Mouse (Mus musculus) embryonic facial prominence, embryonic 12.5 days (tissue): ENCODE measurements around the gene Myl3. TPM values are rescaled to one million over a fixed set of nuclear protein-coding genes. Genes with fewer than 3 reads are reported as not detected.

Experiments used
- ATAC-seq: fragments of 200-750 bp; cut with Nextera tagmentation; 2 replicates; pipeline ENCODE4 v1.8.0; 2017; ENCODE audit not compliant: insufficient number of reproducible peaks, insufficient read depth, low FRiP score, low TSS enrichment
- H3K27ac ChIP-seq: fragments of 300-500 bp; sonication (generic); 2 replicates; pipeline ENCODE4 v1.5.1; 2016; ENCODE audit warnings: mild to moderate bottlenecking
- H3K27me3 ChIP-seq: fragments of 300-500 bp; sonication (generic); 2 replicates; pipeline ENCODE4 v1.6.1; 2016; ENCODE audit warnings: mild to moderate bottlenecking, moderate library complexity
- H3K36me3 ChIP-seq: fragments of 300-500 bp; sonication (generic); 2 replicates; pipeline ENCODE4 v1.6.1; 2016; ENCODE audit warnings: mild to moderate bottlenecking
- H3K4me1 ChIP-seq: fragments of 300-500 bp; sonication (generic); 2 replicates; pipeline ENCODE4 v1.6.1; 2016
- H3K4me2 ChIP-seq: fragments of 300-500 bp; sonication (generic); replicated peaks from 2 replicates; pipeline ENCODE4 v1.6.1; 2016; ENCODE audit warnings: mild to moderate bottlenecking, moderate library complexity
- H3K4me3 ChIP-seq: fragments of 300-500 bp; sonication (generic); 2 replicates; pipeline ENCODE4 v1.5.1; 2016; ENCODE audit warnings: mild to moderate bottlenecking
- H3K9ac ChIP-seq: fragments of 300-500 bp; sonication (generic); 2 replicates; pipeline ENCODE4 v1.6.1; 2016; ENCODE audit warnings: mild to moderate bottlenecking, moderate library complexity
- H3K9me3 ChIP-seq: fragments of 300-500 bp; sonication (generic); 2 replicates; pipeline ENCODE4 v1.6.1; 2016; ENCODE audit warnings: mild to moderate bottlenecking, moderate library complexity
- WGBS: fragments of 180-500 bp; shearing (Covaris S2); methylation state at CpG from one replicate; pipeline ENCODE4 v1.1.7; 2016; 5-methylcytosine and 5-hydroxymethylcytosine counted together
- polyA plus RNA-seq: library from polyadenylated mRNA; unstranded; fragments of >200 nt; fragmentation: Nextera tagmentation; extraction: Ambion mirVana; gene quantifications from 2 replicates; pipeline ENCODE4 v1.2.1, GENCODE M21; 2016

Myl3 gene
- polyA plus RNA-seq, 1 experiment from 2014 or later, result 1.9 TPM

- no peaks in the 10 kb centered on the region for H3K27me3 ChIP-seq
- H3K36me3 ChIP-seq, result no peaks in the 10 kb centered on the region
- H3K27ac ChIP-seq, result no peak overlapping the region
- ATAC-seq, result no peak
- H3K9me3 ChIP-seq, result no peaks in the 10 kb centered on the region
- H3K9ac ChIP-seq, result no peak overlapping the region
- no peaks in the 10 kb centered on the region for H3K4me1 ChIP-seq
- H3K4me2 ChIP-seq, result no peak overlapping the region
- no peak overlapping the region for H3K4me3 ChIP-seq
- 78% methylated on average over 4 of the region's 4 CpGs for WGBS
These were observed 48.8 kb downstream of the Myl3 start for GRCm38 (mm10) chr9:110790462-110790861.

DNA sequence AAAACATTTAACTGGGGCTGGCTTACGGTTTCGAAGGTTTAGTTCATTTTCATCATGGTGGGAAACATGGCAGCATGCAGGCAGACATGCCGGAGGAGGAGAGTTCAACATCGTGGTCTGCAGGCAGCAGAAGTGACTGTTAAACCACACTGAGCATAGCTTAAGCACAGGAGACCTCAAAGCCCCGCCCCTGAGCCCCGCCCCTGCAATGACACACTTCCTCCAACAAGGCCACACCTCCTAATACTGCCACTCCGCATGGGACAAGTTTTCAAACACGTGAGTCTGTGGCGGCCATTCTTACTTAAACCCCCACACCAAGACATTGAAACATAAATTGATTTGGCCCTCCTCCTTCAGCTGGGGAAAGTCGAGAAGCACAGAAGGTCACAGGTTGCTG, 55.4 kb downstream of the Myl3 start:
- Histone ChIP-seq H3K4me2 (no peak overlapping the region), H3K36me3 (no peaks in the 10 kb centered on the region), H3K4me3 (no peak overlapping the region), H3K27ac (no peak overlapping the region), H3K27me3 (no peaks in the 10 kb centered on the region), H3K9ac (no peak overlapping the region), H3K4me1 (no peaks in the 10 kb centered on the region), H3K9me3 (no peaks in the 10 kb centered on the region)
- no peak for ATAC-seq
- 86% methylated on average over 10 of the region's 10 CpGs for WGBS

DNA sequence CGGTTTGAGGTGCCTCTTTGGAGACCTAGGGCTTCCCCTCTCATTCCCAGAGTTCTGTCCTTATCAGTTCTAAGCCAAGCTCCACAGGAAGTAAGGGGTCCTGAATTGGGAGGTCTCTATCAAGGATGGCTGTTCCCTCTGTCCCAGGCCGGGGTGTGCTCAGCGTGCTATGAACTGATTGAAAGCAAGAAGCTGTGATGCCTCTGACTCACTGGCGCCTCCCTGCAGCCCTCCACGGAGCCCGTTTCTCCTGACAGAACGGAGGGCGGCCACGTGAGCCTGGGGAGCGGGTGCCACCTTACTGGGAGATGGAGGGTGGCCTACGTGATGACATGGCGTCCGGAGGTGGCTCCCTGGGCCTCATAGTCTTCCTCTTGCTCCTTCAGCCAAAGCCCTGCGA, 56.2 kb downstream of the Myl3 start, which contains the start of gene Prss42:
TSS of gene Prss42 (plus strand) at position 301 of the 400 bp plus-strand sequence.
- no peak within 1 kb of the TSS for H3K4me3 ChIP-seq
- H3K4me1 ChIP-seq, result no peaks in the 10 kb centered on the region
- H3K9ac ChIP-seq, result no peak within 1 kb of the TSS
- H3K9me3 ChIP-seq, result no peaks in the 10 kb centered on the region
- no peak within 1 kb of the TSS for H3K27ac ChIP-seq
- H3K4me2 ChIP-seq, result no peak within 1 kb of the TSS
- no peaks in the 10 kb centered on the region for H3K36me3 ChIP-seq
- no peak for ATAC-seq
- H3K27me3 ChIP-seq, result no peaks in the 10 kb centered on the region
- WGBS, result 92% methylated on average over 14 of the region's 14 CpGs

DNA sequence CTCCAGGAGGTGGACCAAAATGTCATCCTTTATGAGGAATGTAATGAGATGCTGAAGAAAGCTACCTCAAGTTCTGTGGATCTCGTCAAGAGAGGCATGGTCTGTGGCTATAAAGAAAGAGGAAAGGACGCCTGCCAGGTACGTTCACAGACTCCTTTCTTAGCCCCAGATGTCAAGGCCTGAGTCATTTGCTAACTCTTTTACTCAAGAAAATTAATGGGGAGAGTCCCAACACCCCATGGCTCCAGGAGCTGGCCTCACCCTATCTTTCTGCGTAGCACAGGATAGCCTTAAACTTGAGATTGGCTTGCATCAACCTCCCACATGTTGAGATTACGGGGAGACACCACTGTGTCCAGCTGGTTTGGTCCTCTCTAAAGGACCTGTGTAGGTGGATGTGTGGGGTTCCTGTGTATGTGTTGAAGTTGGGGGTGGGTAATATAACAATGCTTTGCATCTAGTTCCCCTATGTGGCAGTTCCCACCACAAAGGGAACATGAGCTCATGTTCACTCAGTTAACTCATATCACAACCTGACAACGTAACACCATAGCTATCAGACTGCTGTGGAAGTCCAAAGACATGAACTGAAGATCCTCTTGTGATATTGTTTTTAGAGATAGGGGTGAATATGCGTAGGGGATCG, 59.3 kb downstream of the Myl3 start:
- H3K4me3 ChIP-seq, result no peak overlapping the region
- WGBS, result 91% methylated on average over 8 of the region's 8 CpGs
- no peaks in the 10 kb centered on the region for H3K4me1 ChIP-seq
- no peak overlapping the region for H3K4me2 ChIP-seq
- ATAC-seq, result no peak
- no peak overlapping the region for H3K9ac ChIP-seq
- H3K9me3 ChIP-seq, result no peaks in the 10 kb centered on the region
- H3K27ac ChIP-seq, result no peak overlapping the region
- H3K27me3 ChIP-seq, result no peaks in the 10 kb centered on the region
- no peaks in the 10 kb centered on the region for H3K36me3 ChIP-seq

DNA sequence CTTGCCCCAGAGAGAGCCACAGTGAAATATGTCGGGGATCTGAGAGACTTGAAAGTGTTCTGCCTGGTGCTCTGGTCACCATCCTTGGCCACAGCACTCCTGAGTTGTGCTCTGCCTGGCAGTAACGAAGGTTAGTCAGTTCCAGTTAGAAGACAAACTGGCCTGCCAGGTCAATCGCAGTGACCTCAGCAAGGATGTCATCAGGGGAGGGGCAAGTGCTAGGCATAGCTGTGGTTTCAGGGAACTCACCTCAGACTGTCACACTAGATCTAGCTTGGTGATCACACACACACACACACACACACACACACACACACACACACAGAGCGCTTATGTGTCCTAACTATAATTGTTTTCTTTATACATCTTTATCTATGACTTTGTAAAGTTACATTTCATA, 61.6 kb downstream of the Myl3 start:
- Histone ChIP-seq H3K9me3 (no peaks in the 10 kb centered on the region), H3K4me2 (no peak overlapping the region), H3K9ac (no peak overlapping the region), H3K36me3 (no peaks in the 10 kb centered on the region), H3K27ac (no peak overlapping the region), H3K27me3 (no peaks in the 10 kb centered on the region), H3K4me1 (no peaks in the 10 kb centered on the region), H3K4me3 (no peak overlapping the region)
- 67% methylated on average over 4 of the region's 4 CpGs for WGBS
- no peak for ATAC-seq

- Histone ChIP-seq H3K4me1 (no peaks in the 10 kb centered on the region), H3K9me3 (no peaks in the 10 kb centered on the region), H3K27me3 (no peaks in the 10 kb centered on the region), H3K9ac (no peak overlapping the region), H3K4me2 (no peak overlapping the region), H3K4me3 (no peak overlapping the region), H3K36me3 (no peaks in the 10 kb centered on the region), H3K27ac (no peak overlapping the region)
- ATAC-seq, result no peak
- WGBS, result 81% methylated on average over 4 of the region's 4 CpGs
These were observed 68.4 kb downstream of the Myl3 start for GRCm38 (mm10) chr9:110810051-110810450.

- Histone ChIP-seq H3K9me3 (no peaks in the 10 kb centered on the region), H3K4me3 (no peak within 1 kb of the TSS), H3K27ac (no peak within 1 kb of the TSS), H3K27me3 (no peaks in the 10 kb centered on the region), H3K4me2 (no peak within 1 kb of the TSS), H3K9ac (no peak within 1 kb of the TSS), H3K4me1 (no peaks in the 10 kb centered on the region), H3K36me3 (no peaks in the 10 kb centered on the region)
- WGBS, result 64% methylated on average over 18 of the region's 18 CpGs
- no peak for ATAC-seq
These were observed 72.1 kb downstream of the Myl3 start, which contains the start of gene Prss44 for GRCm38 (mm10) chr9:110813789-110814188. Gene Prss44 (plus strand): TSS chr9:110813994.

Other genes starting within 250 kb of the Myl3 start
- 46.3 and 47.1 TPM in 2 replicates for gene Setd2, start 209.3 kb upstream of the Myl3 start, polyA plus RNA-seq
- gene Nradd, start 117.4 kb upstream of the Myl3 start, polyA plus RNA-seq, result 58.8 and 59.8 TPM in 2 replicates
- gene Nbeal2, start 87.7 kb upstream of the Myl3 start, polyA plus RNA-seq, result 1.2 and 1.7 TPM in 2 replicates
- gene Ccdc12, start 85.4 kb upstream of the Myl3 start, polyA plus RNA-seq, result 118 and 120 TPM in 2 replicates
- gene Pth1r, start 5.3 kb downstream of the Myl3 start, polyA plus RNA-seq, result 115 and 117 TPM in 2 replicates
- not detected in 2 replicates for gene Prss42, start 56.3 kb downstream of the Myl3 start, polyA plus RNA-seq
- gene Prss44, start 72.1 kb downstream of the Myl3 start, polyA plus RNA-seq, result not detected in 2 replicates
- not detected in 2 replicates for gene Prss43, start 84.8 kb downstream of the Myl3 start, polyA plus RNA-seq
- not detected in 2 replicates for gene Prss45, start 92.7 kb downstream of the Myl3 start, polyA plus RNA-seq
- gene Prss46, start 102.6 kb downstream of the Myl3 start, polyA plus RNA-seq, result not detected in 2 replicates
- gene Prss50, start 116.1 kb downstream of the Myl3 start, polyA plus RNA-seq, result 0.15 and 0.50 TPM in 2 replicates
- 2.1 and 2.2 TPM in 2 replicates for gene Als2cl, start 138.0 kb downstream of the Myl3 start, polyA plus RNA-seq
- gene Tmie, start 138.3 kb downstream of the Myl3 start, polyA plus RNA-seq, result 0.96 and 1.3 TPM in 2 replicates
- gene Fam240a, start 175.0 kb downstream of the Myl3 start, polyA plus RNA-seq, result not detected in 2 replicates
- not detected in 2 replicates for gene Tdgf1, start 204.3 kb downstream of the Myl3 start, polyA plus RNA-seq
- gene Lrrc2, start 209.7 kb downstream of the Myl3 start, polyA plus RNA-seq, result 0.15 TPM in 1 of 2 replicates, not detected in the other
- not detected in 2 replicates for gene Rtp3, start 248.7 kb downstream of the Myl3 start, polyA plus RNA-seq